Mouse (Mus musculus): ENCODE results near the gene Ppat.

GRCm38 (mm10) chr5:76887011-76887410 lies 64.4 kb downstream of the Ppat start:
- no peak for TF ChIP-seq POLR2A (IDR thresholded peaks at IDR 0.05; ENCODE audit: borderline replicate concordance, control insufficient read depth, low read depth, low read length)
- no peak for TF ChIP-seq CTCF (IDR thresholded peaks at IDR 0.05; ENCODE audit: control insufficient read depth, insufficient read depth, low read length)

Measured in bone marrow, adult 2 months (tissue).